9 mouse cellular contexts compared by ENCODE assay signal in genomic region chr2:141013443-141014165, GRCm38 (mm10).
A peak's percentile ranks its signal among the peaks of the same experiment; 100 is the strongest.
DNase-seq lines count a peak whose midpoint lies in the region; ATAC-seq and TF ChIP-seq lines count a peak whose summit lies in the region.
"Had no signal": no experiment of that assay in that cellular context is flagged by ENCODE, and none has a peak within 500 bp of the region (broad histone marks: within the 10 kb centered on the region; RNA-seq: fewer than 3 reads in every experiment).

No protein-coding gene starts in this region.

- no peaks in the 10 kb centered on the region for H3K27me3 ChIP-seq in embryonic facial prominence, embryonic 11.5 days (ENCODE audit: control insufficient read depth, insufficient read depth, low read length)
- no peaks in the 10 kb centered on the region for H3K27me3 ChIP-seq in embryonic facial prominence, embryonic 10.5 days (replicated peaks; ENCODE audit: low read depth, poor library complexity, severe bottlenecking)
- H3K27me3 ChIP-seq in hindbrain, embryonic 14.5 days (ENCODE audit: control insufficient read depth, insufficient read depth, low read length): no peaks in the 10 kb centered on the region
- no peaks in the 10 kb centered on the region for H3K27me3 ChIP-seq in neural tube, embryonic 14.5 days (ENCODE audit: control insufficient read depth, insufficient read depth, low read length)
- no peaks in the 10 kb centered on the region for H3K27me3 ChIP-seq in forebrain, postnatal 0 days (ENCODE audit: insufficient read depth, low read length)
- H3K27me3 ChIP-seq: liver, embryonic 13.5 days had no signal

- 70% methylated on average over 8 of the region's 8 CpGs for WGBS in embryonic facial prominence, embryonic 11.5 days
- 83% methylated on average over 8 of the region's 8 CpGs for WGBS in embryonic facial prominence, embryonic 10.5 days
- 47% methylated on average over 8 of the region's 8 CpGs for WGBS in hindbrain, embryonic 14.5 days
- 12% methylated on average over 8 of the region's 8 CpGs for WGBS in neural tube, embryonic 14.5 days
- 75% methylated on average over 8 of the region's 8 CpGs for WGBS in forebrain, postnatal 0 days

- H3K9me3 ChIP-seq in embryonic facial prominence, embryonic 11.5 days (replicated peaks; ENCODE audit: control insufficient read depth, low read length): no peaks in the 10 kb centered on the region
- no peaks in the 10 kb centered on the region for H3K9me3 ChIP-seq in embryonic facial prominence, embryonic 10.5 days
- no peaks in the 10 kb centered on the region for H3K9me3 ChIP-seq in hindbrain, embryonic 14.5 days (ENCODE audit: control insufficient read depth, low read length)
- H3K9me3 ChIP-seq in neural tube, embryonic 14.5 days (ENCODE audit: control insufficient read depth, low read length): no peaks in the 10 kb centered on the region
- no peaks in the 10 kb centered on the region for H3K9me3 ChIP-seq in forebrain, postnatal 0 days (ENCODE audit: low read length)
- H3K9me3 ChIP-seq: liver, embryonic 13.5 days had no signal

- ATAC-seq in embryonic facial prominence, embryonic 11.5 days (replicated peaks; ENCODE audit: insufficient number of reproducible peaks, low FRiP score, low TSS enrichment, low read depth): peak; percentile 59; the same call in 1 of the 2 replicates
- ATAC-seq in hindbrain, embryonic 14.5 days (ENCODE audit: low FRiP score): peak; percentile 48; the same call in 1 of the 2 replicates
- peak; percentile 66; the same call in 1 of the 2 replicates for ATAC-seq in neural tube, embryonic 14.5 days (ENCODE audit: low read depth)
- ATAC-seq in forebrain, postnatal 0 days: no peak

- H3K36me3 ChIP-seq in embryonic facial prominence, embryonic 11.5 days (replicated peaks; ENCODE audit: control insufficient read depth, insufficient read depth, low read depth, low read length): no peaks in the 10 kb centered on the region
- H3K36me3 ChIP-seq in embryonic facial prominence, embryonic 10.5 days (replicated peaks): no peaks in the 10 kb centered on the region
- no peaks in the 10 kb centered on the region for H3K36me3 ChIP-seq in hindbrain, embryonic 14.5 days (replicated peaks; ENCODE audit: control insufficient read depth, insufficient read depth)
- no peaks in the 10 kb centered on the region for H3K36me3 ChIP-seq in neural tube, embryonic 14.5 days (ENCODE audit: control insufficient read depth, insufficient read depth, low read length)
- no peaks in the 10 kb centered on the region for H3K36me3 ChIP-seq in forebrain, postnatal 0 days (ENCODE audit: insufficient read depth)
- H3K36me3 ChIP-seq: liver, embryonic 13.5 days had no signal

- no peak overlapping the region for H3K9ac ChIP-seq in embryonic facial prominence, embryonic 11.5 days (replicated peaks; ENCODE audit: low read length)
- no peak overlapping the region for H3K9ac ChIP-seq in hindbrain, embryonic 14.5 days
- no peak overlapping the region for H3K9ac ChIP-seq in neural tube, embryonic 14.5 days (replicated peaks; ENCODE audit: low read depth, low read length)
- no peak overlapping the region for H3K9ac ChIP-seq in forebrain, postnatal 0 days
- H3K9ac ChIP-seq: liver, embryonic 13.5 days had no signal

- no peak overlapping the region for H3K4me2 ChIP-seq in embryonic facial prominence, embryonic 11.5 days (ENCODE audit: low read depth, low read length)
- H3K4me2 ChIP-seq in hindbrain, embryonic 14.5 days (replicated peaks): no peak overlapping the region
- no peak overlapping the region; the same call in 1 of the 2 replicates for H3K4me2 ChIP-seq in neural tube, embryonic 14.5 days (ENCODE audit: low read depth, low read length)
- no peak overlapping the region for H3K4me2 ChIP-seq in forebrain, postnatal 0 days (ENCODE audit: low read depth)
- H3K4me2 ChIP-seq: liver, embryonic 13.5 days had no signal

- no peak overlapping the region for H3K4me3 ChIP-seq in embryonic facial prominence, embryonic 11.5 days (ENCODE audit: low read depth, low read length)
- no peak overlapping the region for H3K4me3 ChIP-seq in embryonic facial prominence, embryonic 10.5 days
- no peak overlapping the region for H3K4me3 ChIP-seq in hindbrain, embryonic 14.5 days (replicated peaks; ENCODE audit: low read length)
- no peak overlapping the region for H3K4me3 ChIP-seq in neural tube, embryonic 14.5 days (ENCODE audit: low read depth, low read length)
- no peak overlapping the region for H3K4me3 ChIP-seq in forebrain, postnatal 0 days (ENCODE audit: low read depth, low read length)
- H3K4me3 ChIP-seq: liver, embryonic 13.5 days had no signal

- no peaks in the 10 kb centered on the region for H3K4me1 ChIP-seq in embryonic facial prominence, embryonic 11.5 days (ENCODE audit: control insufficient read depth, insufficient read depth, low read length)
- H3K4me1 ChIP-seq in embryonic facial prominence, embryonic 10.5 days: peaks cover 8% of the 10 kb centered on the region
- no peaks in the 10 kb centered on the region for H3K4me1 ChIP-seq in hindbrain, embryonic 14.5 days (replicated peaks; ENCODE audit: control insufficient read depth, insufficient read depth, low read length)
- no peaks in the 10 kb centered on the region for H3K4me1 ChIP-seq in neural tube, embryonic 14.5 days (ENCODE audit: control insufficient read depth, insufficient read depth, low read length)
- no peaks in the 10 kb centered on the region for H3K4me1 ChIP-seq in forebrain, postnatal 0 days (ENCODE audit: insufficient read depth)
- H3K4me1 ChIP-seq: liver, embryonic 13.5 days had no signal

- DNase-seq in embryonic facial prominence, embryonic 11.5 days (ENCODE audit: low spot score): no peak
- no peak for DNase-seq in embryonic facial prominence, embryonic 10.5 days (ENCODE audit: low spot score)
- DNase-seq in MEL-GATA-1-ER (ENCODE audit: extremely low read depth, low read depth): peak; percentile 6
- peak; percentile 54 for DNase-seq in embryo, embryonic 11 days
- no peak for DNase-seq in hindbrain, embryonic 14.5 days (ENCODE audit: low spot score)
- DNase-seq in forebrain, postnatal 0 days: no peak
- no peak for DNase-seq in right cerebral cortex, postnatal 36 days (ENCODE audit: low spot score in 2 of 2)
- DNase-seq: liver, embryonic 13.5 days had no signal

- no peak for TF ChIP-seq CTCF in forebrain, postnatal 0 days (IDR thresholded peaks at IDR 0.05; ENCODE audit: low read depth)

- H3K27ac ChIP-seq in embryonic facial prominence, embryonic 11.5 days (replicated peaks; ENCODE audit: low read depth, low read length): no peak overlapping the region
- no peak overlapping the region for H3K27ac ChIP-seq in embryonic facial prominence, embryonic 10.5 days (replicated peaks)
- no peak overlapping the region for H3K27ac ChIP-seq in hindbrain, embryonic 14.5 days
- no peak overlapping the region for H3K27ac ChIP-seq in neural tube, embryonic 14.5 days (ENCODE audit: low read depth, low read length)
- H3K27ac ChIP-seq in forebrain, postnatal 0 days (ENCODE audit: low read depth, low read length): no peak overlapping the region
- H3K27ac ChIP-seq: liver, embryonic 13.5 days had no signal

Comparison
In these comparisons a context has a peak if more than half of its experiments do, and no peak if none do; other contexts are left out.
1. DNase-seq: peak in MEL-GATA-1-ER (single experiment) and embryo, embryonic 11 days (single experiment); none in embryonic facial prominence, embryonic 11.5 days (single experiment), embryonic facial prominence, embryonic 10.5 days (single experiment), hindbrain, embryonic 14.5 days (single experiment), forebrain, postnatal 0 days (single experiment) and right cerebral cortex, postnatal 36 days (0 of 2).